Mouse (Mus musculus) neural tube, embryonic 10.5 days (tissue): Measurements from ENCODE around the gene Dst.

Source experiments
- DNase-seq: peaks from one replicate; pipeline ENCODE4 v3.0.0-alpha.2; 2017; ENCODE audit warnings: low spot score; ENCODE audit errors: extremely low spot score

Gene Dst

GRCm38 (mm10) chr1:34021574-34021973 is 113.5 kb downstream of the Dst start:
- DNase-seq, result no peak

GRCm38 (mm10) chr1:34023154-34023553 is 115.1 kb downstream of the Dst start:
- no peak for DNase-seq

GRCm38 (mm10) chr1:34025879-34026278 is 117.9 kb downstream of the Dst start:
- no peak for DNase-seq

GRCm38 (mm10) chr1:34028722-34029121 is 120.7 kb downstream of the Dst start:
- no peak for DNase-seq

GRCm38 (mm10) chr1:34030330-34031021 is 122.5 kb downstream of the Dst start:
- DNase-seq, result no peak

DNA sequence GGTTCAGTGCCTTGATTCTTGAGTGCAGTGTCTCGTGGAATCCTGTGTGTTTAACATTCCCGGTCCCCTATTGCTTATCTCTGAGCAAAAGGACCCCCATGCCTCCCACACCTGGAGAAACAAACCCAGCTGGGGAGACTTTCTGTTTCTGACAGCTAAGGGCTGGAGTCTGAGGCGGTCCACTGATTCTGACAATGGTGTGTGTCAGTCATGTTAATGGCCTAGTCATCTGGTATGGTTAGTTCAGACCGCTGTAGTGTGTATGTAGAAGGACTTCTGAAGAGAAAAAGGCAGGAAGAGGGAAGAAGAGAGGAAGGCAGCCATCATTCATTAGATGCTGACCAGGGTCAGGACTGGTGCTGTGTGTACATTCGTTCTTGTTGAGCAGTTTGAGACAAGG is 125.0 kb downstream of the Dst start:
- no peak for DNase-seq

DNA sequence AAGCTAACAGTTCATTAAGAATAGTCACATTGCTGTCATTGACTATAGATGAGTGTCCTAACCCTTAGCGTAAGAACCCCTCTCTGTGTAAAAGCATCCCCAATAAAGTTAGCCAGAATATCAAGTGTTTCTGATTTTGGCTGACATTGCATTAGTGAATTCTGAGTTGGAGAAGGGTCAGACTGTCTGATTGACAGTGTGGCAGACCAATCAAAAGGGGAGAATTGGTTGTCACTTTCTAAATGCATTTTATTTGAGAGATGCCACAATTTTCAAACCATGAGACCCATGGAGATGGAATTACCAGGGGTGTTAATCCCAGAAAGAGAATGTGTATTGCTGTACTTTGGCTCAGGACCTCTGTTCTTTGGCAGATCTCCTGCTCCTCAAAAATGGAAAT is 125.5 kb downstream of the Dst start:
- DNase-seq, result no peak

DNA sequence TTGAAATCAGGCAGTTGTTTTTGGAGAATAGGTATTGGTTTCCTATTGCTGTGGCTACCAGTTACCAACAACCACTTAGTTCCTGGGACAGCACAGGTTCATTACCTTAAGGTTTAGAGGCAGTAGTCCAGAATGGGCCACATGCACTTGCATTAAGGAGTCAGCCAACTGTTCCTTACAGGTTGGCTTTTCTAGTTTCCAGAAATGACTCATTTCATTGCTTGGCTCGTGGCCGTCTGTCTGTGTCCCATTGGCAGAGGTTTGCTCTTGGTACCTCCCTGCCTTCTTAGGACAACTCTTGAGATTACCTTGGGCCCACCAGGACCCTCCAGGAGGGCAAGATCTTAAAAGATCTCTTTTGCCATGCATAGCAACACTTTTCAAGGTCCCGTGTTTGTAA is 125.9 kb downstream of the Dst start:
- no peak for DNase-seq

GRCm38 (mm10) chr1:34036111-34036510 is 128.1 kb downstream of the Dst start:
- DNase-seq, result no peak

- DNase-seq, result no peak
These were observed 130.5 kb downstream of the Dst start for GRCm38 (mm10) chr1:34038571-34038970.

GRCm38 (mm10) chr1:34040049-34040448 is 132.0 kb downstream of the Dst start:
- DNase-seq, result no peak

DNA sequence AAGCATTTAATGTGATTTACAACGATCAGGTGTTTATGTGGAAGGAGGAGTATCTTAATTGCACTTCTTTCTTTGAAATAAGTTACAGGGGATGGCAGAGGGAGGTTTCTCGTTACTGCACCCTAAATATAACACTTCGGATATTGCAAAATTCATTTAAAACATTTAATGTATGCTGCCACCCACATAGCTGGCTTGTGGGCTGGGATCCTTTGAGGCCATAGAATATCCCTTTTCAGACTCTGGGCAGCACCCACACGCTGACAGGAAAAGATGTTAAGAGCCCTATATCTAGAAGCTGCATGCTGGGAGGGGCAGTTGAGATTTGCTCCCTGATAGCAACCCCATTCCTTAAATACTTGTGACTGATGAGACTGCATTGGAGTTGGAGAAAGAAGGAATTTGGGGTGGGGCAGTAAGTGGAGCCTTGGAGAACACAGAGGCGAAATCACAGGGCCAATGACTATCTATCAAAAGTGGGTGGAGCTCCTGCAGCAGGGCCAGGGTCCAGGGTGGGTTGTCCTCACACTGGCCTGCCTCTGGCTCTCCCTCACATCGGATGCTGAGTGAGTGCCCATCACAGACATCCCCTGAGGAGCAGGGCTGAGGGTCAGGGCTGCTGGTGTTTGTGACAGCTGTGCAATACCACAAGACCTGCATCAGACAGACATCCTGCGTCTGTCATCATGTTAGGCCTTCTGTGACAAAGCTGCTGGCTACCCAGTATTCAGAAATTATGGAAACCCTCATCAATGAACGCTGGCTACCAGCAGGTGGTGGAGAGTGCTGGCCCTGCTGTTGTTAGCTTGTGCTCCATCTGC is 133.1 kb downstream of the Dst start:
- DNase-seq, result no peak

GRCm38 (mm10) chr1:34042299-34042698 is 134.3 kb downstream of the Dst start:
- no peak for DNase-seq

- no peak for DNase-seq
These were observed 135.3 kb downstream of the Dst start for GRCm38 (mm10) chr1:34043327-34043726.

GRCm38 (mm10) chr1:34043836-34044550 is 136.0 kb downstream of the Dst start:
- DNase-seq, result no peak

GRCm38 (mm10) chr1:34044675-34045074 is 136.7 kb downstream of the Dst start:
- DNase-seq, result no peak

DNA sequence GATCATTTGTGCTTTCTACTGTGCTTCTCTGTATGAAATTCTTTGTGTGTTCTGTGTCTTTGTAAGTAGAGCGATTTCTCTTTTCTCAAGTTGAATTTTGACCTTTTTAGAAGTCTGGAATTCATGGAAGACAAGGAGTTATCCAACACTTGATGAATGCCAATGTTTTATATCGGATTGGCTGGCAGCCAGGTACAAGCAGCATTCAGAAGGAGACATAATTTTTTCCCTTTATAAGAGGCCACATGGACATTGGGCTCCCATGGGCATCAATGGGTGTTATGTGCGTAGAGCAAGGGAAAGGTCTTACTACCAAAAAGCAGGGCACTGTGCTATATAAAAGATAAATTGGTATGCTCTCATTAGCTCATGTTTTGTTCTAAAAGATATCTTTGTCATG is 139.3 kb downstream of the Dst start:
- no peak for DNase-seq

DNA sequence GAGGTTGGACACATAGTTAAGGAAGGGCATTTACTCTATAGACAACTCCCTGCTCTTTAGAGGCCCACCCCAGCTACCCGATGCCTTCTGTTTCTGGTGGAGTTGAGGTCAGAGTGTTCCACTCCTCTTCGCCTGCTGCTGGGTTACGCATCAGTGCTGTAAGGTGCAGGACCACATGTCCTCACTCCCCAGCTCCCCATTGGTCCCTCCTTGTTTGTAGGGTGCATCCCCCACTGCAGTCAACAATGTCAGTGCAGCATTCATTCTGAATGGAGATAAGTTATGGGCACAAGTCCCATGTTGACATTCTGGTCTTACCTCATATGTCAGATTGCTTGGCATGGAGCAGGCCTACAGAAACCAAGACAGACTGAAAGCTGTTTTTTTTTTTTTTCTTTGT is 143.2 kb downstream of the Dst start:
- DNase-seq, result no peak

DNA sequence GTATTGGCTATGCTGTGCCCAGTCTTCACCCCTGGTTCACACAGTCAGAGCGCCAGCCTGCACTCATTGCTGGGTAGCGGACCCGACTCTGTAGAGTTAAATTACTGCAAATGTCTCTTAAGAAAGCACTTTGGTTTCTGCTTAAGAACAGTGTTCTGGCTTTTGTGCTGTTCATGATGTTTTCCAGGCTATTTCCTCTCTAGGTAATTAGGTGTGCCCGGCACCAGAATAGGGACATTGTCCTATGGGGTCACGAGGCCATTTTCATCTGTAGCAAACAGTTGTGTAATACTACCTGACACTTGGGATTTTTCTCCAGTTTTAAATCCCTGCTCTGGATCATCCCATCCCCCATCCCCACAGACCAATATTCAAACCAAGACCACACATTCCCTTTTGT is 144.4 kb downstream of the Dst start:
- no peak for DNase-seq

GRCm38 (mm10) chr1:34054970-34055369 is 146.9 kb downstream of the Dst start:
- no peak for DNase-seq

DNA sequence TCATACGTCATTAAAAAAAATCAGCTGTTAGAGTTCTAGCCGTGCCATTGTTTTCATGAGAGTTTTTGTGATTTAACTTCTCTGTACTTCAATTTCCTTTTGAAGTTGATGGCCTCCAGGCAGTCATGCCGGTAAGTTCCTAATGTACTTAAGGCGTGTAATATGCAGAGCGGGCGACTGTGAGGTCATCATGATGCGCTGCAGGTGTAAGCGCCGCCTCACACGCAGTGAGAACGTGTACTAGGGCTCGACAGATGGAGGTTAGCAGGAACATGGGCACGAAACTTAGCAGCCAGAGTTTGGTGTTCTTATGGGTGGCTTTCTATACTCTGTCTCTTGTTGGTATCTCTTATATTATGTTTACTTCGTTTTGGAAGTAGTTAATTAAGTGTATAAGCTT is 148.6 kb downstream of the Dst start:
- DNase-seq, result no peak

GRCm38 (mm10) chr1:34059231-34059630 is 151.2 kb downstream of the Dst start:
- no peak for DNase-seq
